In genomic region chr13:101765976-101766375, GRCm38 (mm10) we compare ENCODE assay signal across 8 mouse cellular contexts. TPM values are rescaled to one million over a fixed set of nuclear protein-coding genes. Genes with fewer than 3 reads are reported as not detected.
DNase-seq lines count a peak whose midpoint lies in the region; ATAC-seq and TF ChIP-seq lines count a peak whose summit lies in the region.

No protein-coding gene starts in this region.

- H3K4me3 ChIP-seq in lung, embryonic 16.5 days (ENCODE audit: low read length), result peak overlapping the region; percentile 96
- peak overlapping the region; percentile 98 for H3K4me3 ChIP-seq in embryonic facial prominence, embryonic 14.5 days (ENCODE audit: low read depth, low read length)
- H3K4me3 ChIP-seq in limb, embryonic 10.5 days, result peak overlapping the region; percentile 90
- peak overlapping the region; percentile 48 for H3K4me3 ChIP-seq in olfactory bulb, adult 2 months (ENCODE audit: insufficient read depth, low read depth, low read length)

- 11% methylated on average over 3 of the region's 3 CpGs for WGBS in lung, embryonic 16.5 days
- 11% methylated on average over 3 of the region's 3 CpGs for WGBS in embryonic facial prominence, embryonic 14.5 days
- 26% methylated on average over 3 of the region's 3 CpGs for WGBS in limb, embryonic 10.5 days
- 22% methylated on average over 3 of the region's 3 CpGs for WGBS in olfactory bulb, adult 2 months

- no peak for TF ChIP-seq CTCF in olfactory bulb, adult 2 months (IDR thresholded peaks at IDR 0.05; ENCODE audit: insufficient read depth, low read depth, low read length)

- no peak overlapping the region for H3K27ac ChIP-seq in lung, embryonic 16.5 days (ENCODE audit: low read length)
- H3K27ac ChIP-seq in embryonic facial prominence, embryonic 14.5 days (replicated peaks; ENCODE audit: low read depth, low read length), result no peak overlapping the region
- H3K27ac ChIP-seq in limb, embryonic 10.5 days, result no peak overlapping the region
- H3K27ac ChIP-seq in olfactory bulb, adult 2 months (ENCODE audit: insufficient read depth, low read depth, low read length), result no peak overlapping the region

- H3K9me3 ChIP-seq in lung, embryonic 16.5 days (ENCODE audit: control insufficient read depth, low read length), result no peaks in the 10 kb centered on the region
- H3K9me3 ChIP-seq in embryonic facial prominence, embryonic 14.5 days (ENCODE audit: control insufficient read depth, low read length), result no peaks in the 10 kb centered on the region
- no peaks in the 10 kb centered on the region for H3K9me3 ChIP-seq in limb, embryonic 10.5 days (replicated peaks)

- no peak for TF ChIP-seq POLR2A in olfactory bulb, adult 2 months (IDR thresholded peaks at IDR 0.05; ENCODE audit: insufficient read depth, low read depth, low read length)

- H3K9ac ChIP-seq in lung, embryonic 16.5 days (ENCODE audit: low read length), result peak overlapping the region; percentile 97
- H3K9ac ChIP-seq in embryonic facial prominence, embryonic 14.5 days (ENCODE audit: low read depth, low read length), result peak overlapping the region; percentile 92

- no peaks in the 10 kb centered on the region for H3K27me3 ChIP-seq in lung, embryonic 16.5 days (ENCODE audit: control insufficient read depth, insufficient read depth, low read depth, low read length)
- H3K27me3 ChIP-seq in embryonic facial prominence, embryonic 14.5 days (replicated peaks; ENCODE audit: control insufficient read depth, insufficient read depth, low read length), result no peaks in the 10 kb centered on the region
- H3K27me3 ChIP-seq in limb, embryonic 10.5 days (ENCODE audit: low read depth, poor library complexity, severe bottlenecking), result peaks cover 9% of the 10 kb centered on the region; the same call in 1 of the 2 replicates

- peaks cover 48% of the 10 kb centered on the region for H3K4me1 ChIP-seq in lung, embryonic 16.5 days (replicated peaks; ENCODE audit: control insufficient read depth, insufficient read depth, low read length)
- H3K4me1 ChIP-seq in embryonic facial prominence, embryonic 14.5 days (ENCODE audit: control insufficient read depth, insufficient read depth, low read length), result peaks cover 40% of the 10 kb centered on the region
- H3K4me1 ChIP-seq in limb, embryonic 10.5 days, result peaks cover 36% of the 10 kb centered on the region
- peaks cover 18% of the 10 kb centered on the region for H3K4me1 ChIP-seq in olfactory bulb, adult 2 months (ENCODE audit: control insufficient read depth, insufficient read depth, low read length)

- DNase-seq in lung, adult 18-20 months, result no peak
- no peak for DNase-seq in embryonic facial prominence, embryonic 14.5 days (ENCODE audit: low spot score)
- no peak for DNase-seq in limb, embryonic 10.5 days (ENCODE audit: low spot score)
- DNase-seq in left cerebral cortex, adult 8-10 months (ENCODE audit: low spot score in 2 of 2), result no peak
- DNase-seq in yolk sac, embryonic 10.5 days (ENCODE audit: low spot score), result no peak
- DNase-seq in adrenal gland, adult 2 months, result no peak

- ATAC-seq in lung, embryonic 16.5 days (ENCODE audit: low read depth), result no peak
- no peak for ATAC-seq in embryonic facial prominence, embryonic 14.5 days (ENCODE audit: low read depth)

- 0 out of 2 replicates have a peak, but pooled peaks cover 3% of the 10 kb centered on the region for H3K36me3 ChIP-seq in lung, embryonic 16.5 days (ENCODE audit: control insufficient read depth, insufficient read depth, low read length)
- no peaks in the 10 kb centered on the region for H3K36me3 ChIP-seq in embryonic facial prominence, embryonic 14.5 days (ENCODE audit: control insufficient read depth, insufficient read depth, low read length)
- no peaks in the 10 kb centered on the region for H3K36me3 ChIP-seq in limb, embryonic 10.5 days

- H3K4me2 ChIP-seq in lung, embryonic 16.5 days (ENCODE audit: low read depth, low read length), result peak overlapping the region; percentile 74
- H3K4me2 ChIP-seq in embryonic facial prominence, embryonic 14.5 days (ENCODE audit: low read depth, low read length), result peak overlapping the region; percentile 84

RNA-seq across cellular contexts. Expression of gene Pik3r1, which starts 2.0 kb away (rescaled TPM):
- polyA plus RNA-seq in lung, embryonic 16.5 days (2015; fragmentation: Nextera tagmentation; extraction: Ambion mirVana), result 28.5 and 31.1 TPM in 2 replicates
- polyA plus RNA-seq in embryonic facial prominence, embryonic 14.5 days (2014; fragmentation: Nextera tagmentation; extraction: Ambion mirVana), result 45.9 and 49.1 TPM in 2 replicates
- polyA plus RNA-seq in limb, embryonic 10.5 days (2016; fragmentation: Nextera tagmentation; extraction: Ambion mirVana), result 9.8 and 13.9 TPM in 2 replicates
- polyA plus RNA-seq in olfactory bulb, adult 2 months (2012; ENCODE audit: insufficient read depth, insufficient read length, low replicate concordance, missing spikeins), result 139 TPM in 1 of 2 replicates, not detected in the other
- total RNA-seq in left cerebral cortex, adult 8-10 months (2022), result 100 to 1,000 TPM; 124 to 134 (median 126) TPM
- 100 to 1,000 TPM in 1 of 2 experiments, 10 to 100 TPM in 1; 71.0 to 125 TPM for total RNA-seq in adrenal gland, adult 2 months (2021)
- 12.0 and 13.4 TPM in 2 replicates for polyA plus RNA-seq in adrenal gland, adult 2 months (2012; rRNA removed)

Comparison
In these comparisons a context has a peak if more than half of its experiments do, and no peak if none do; other contexts are left out.
1. H3K4me3 ChIP-seq: peak in every context shown above with its lines; median percentile 98 in embryonic facial prominence, embryonic 14.5 days; 96 in lung, embryonic 16.5 days; 90 in limb, embryonic 10.5 days; 48 in olfactory bulb, adult 2 months.